Mouse (Mus musculus): Measurements from ENCODE around the gene Pafah1b2.
A peak's percentile ranks its signal among the peaks of the same experiment; 100 is the strongest.

The Pafah1b2 gene

GRCm38 (mm10) chr9:46026058-46026849 lies 13.8 kb upstream of the Pafah1b2 start:
- no peak for DNase-seq (ENCODE audit: low spot score)

- no peak for DNase-seq (ENCODE audit: low spot score)
These were observed 11.1 kb upstream of the Pafah1b2 start for GRCm38 (mm10) chr9:46023591-46023990.

GRCm38 (mm10) chr9:46019975-46020374 lies 7.5 kb upstream of the Pafah1b2 start:
- no peak for DNase-seq (ENCODE audit: low spot score)

- DNase-seq (ENCODE audit: low spot score): no peak
These were observed 5.8 kb upstream of the Pafah1b2 start for GRCm38 (mm10) chr9:46018316-46018715.

- DNase-seq (ENCODE audit: low spot score): no peak
These were observed 3.9 kb upstream of the Pafah1b2 start for GRCm38 (mm10) chr9:46016417-46016816.

GRCm38 (mm10) chr9:46015831-46016230 lies 3.3 kb upstream of the Pafah1b2 start:
- no peak for DNase-seq (ENCODE audit: low spot score)

GRCm38 (mm10) chr9:46015081-46015551 lies 2.6 kb upstream of the Pafah1b2 start:
- no peak for DNase-seq (ENCODE audit: low spot score)

GRCm38 (mm10) chr9:46014251-46014681 lies 1.8 kb upstream of the Pafah1b2 start:
- DNase-seq (ENCODE audit: low spot score): no peak

- no peak for DNase-seq (ENCODE audit: low spot score)
These were observed 1.1 kb upstream of the Pafah1b2 start for GRCm38 (mm10) chr9:46013616-46014015.

- no peak for DNase-seq (ENCODE audit: low spot score)
These were observed 608 bp upstream of the Pafah1b2 start for GRCm38 (mm10) chr9:46013009-46013586.

GRCm38 (mm10) chr9:46011094-46011970 lies 1.2 kb downstream of the Pafah1b2 start:
- DNase-seq (ENCODE audit: low spot score): no peak

GRCm38 (mm10) chr9:46009669-46009983 lies 2.9 kb downstream of the Pafah1b2 start:
- DNase-seq (ENCODE audit: low spot score): no peak

- DNase-seq (ENCODE audit: low spot score): no peak
These were observed 3.4 kb downstream of the Pafah1b2 start for GRCm38 (mm10) chr9:46008931-46009668.

- DNase-seq (ENCODE audit: low spot score): no peak
These were observed 6.3 kb downstream of the Pafah1b2 start for GRCm38 (mm10) chr9:46006224-46006623.

GRCm38 (mm10) chr9:46004529-46004928 lies 8.0 kb downstream of the Pafah1b2 start:
- DNase-seq (ENCODE audit: low spot score): no peak

GRCm38 (mm10) chr9:46003729-46004128 lies 8.8 kb downstream of the Pafah1b2 start:
- peak; percentile 36 for DNase-seq (ENCODE audit: low spot score)

- DNase-seq (ENCODE audit: low spot score): no peak
These were observed 13.5 kb downstream of the Pafah1b2 start for GRCm38 (mm10) chr9:45999009-45999408.

- DNase-seq (ENCODE audit: low spot score): no peak
These were observed 27.3 kb downstream of the Pafah1b2 start for GRCm38 (mm10) chr9:45985229-45985567.

- peak; percentile 78 for DNase-seq (ENCODE audit: low spot score)
These were observed 27.9 kb downstream of the Pafah1b2 start for GRCm38 (mm10) chr9:45984409-45985228.

- DNase-seq (ENCODE audit: low spot score): peak; percentile 6
These were observed 28.6 kb downstream of the Pafah1b2 start for GRCm38 (mm10) chr9:45983676-45984408.

Measured in spleen, adult 12 weeks (tissue).